Mouse (Mus musculus) small intestine, adult 2 months (tissue): ENCODE data around the gene Scgb1a1.

Experiments
- CTCF ChIP-seq: fragments of 200-500 bp; IDR thresholded peaks from 2 replicates; pipeline ENCODE4 v1.5.1; 2012; ENCODE audit warnings: low read depth, mild to moderate bottlenecking, control low read depth, inconsistent platforms, low read length, moderate library complexity, mixed read lengths; ENCODE audit not compliant: insufficient replicate concordance, insufficient read length; ENCODE audit errors: extremely low read depth
- POLR2A ChIP-seq: fragments of 200-500 bp; IDR thresholded peaks from 2 replicates; pipeline ENCODE4 v1.6.1; 2012; ENCODE audit warnings: low read depth, mild to moderate bottlenecking, control low read depth, inconsistent platforms, low read length, moderate library complexity

- TF ChIP-seq CTCF = no peak
- no peak for TF ChIP-seq POLR2A
Measured at GRCm38 (mm10) chr19:9074424-9074823, 13.3 kb downstream of the Scgb1a1 start.
